Mouse (Mus musculus) telencephalon, adult 2 months (tissue): ENCODE data around the gene Zfp354c.

ENCODE experiments used
- DNase-seq: peaks from one replicate; pipeline ENCODE4 v3.0.0-alpha.2; 2011; ENCODE audit warnings: low read depth, low spot score

Zfp354c gene

GRCm38 (mm10) chr11:50827010-50827953 is at the start of gene Zfp354c:
Gene Zfp354c, minus strand, starts transcription at chr11:50827724.
- peak; percentile 78 for DNase-seq

GRCm38 (mm10) chr11:50850989-50851601 is 23.6 kb upstream of the Zfp354c start:
- DNase-seq, result no peak

- DNase-seq, result no peak
These were observed 22.7 kb upstream of the Zfp354c start, which contains the start of gene Grm6 for GRCm38 (mm10) chr11:50850177-50850735. Gene Grm6, plus strand, starts transcription at chr11:50850685.

GRCm38 (mm10) chr11:50849310-50849709 is 21.8 kb upstream of the Zfp354c start:
- no peak for DNase-seq

GRCm38 (mm10) chr11:50848520-50849137 is 21.1 kb upstream of the Zfp354c start:
- no peak for DNase-seq

- no peak for DNase-seq
These were observed 19.5 kb upstream of the Zfp354c start for GRCm38 (mm10) chr11:50847047-50847446.

GRCm38 (mm10) chr11:50845951-50846350 is 18.4 kb upstream of the Zfp354c start:
- no peak for DNase-seq

GRCm38 (mm10) chr11:50841023-50841735 is 13.7 kb upstream of the Zfp354c start, which contains the start of gene Zfp879:
Gene Zfp879, minus strand, starts transcription at chr11:50841552.
- peak; percentile 92 for DNase-seq

GRCm38 (mm10) chr11:50835727-50836126 is 8.2 kb upstream of the Zfp354c start:
- DNase-seq, result no peak

GRCm38 (mm10) chr11:50826214-50826613 is 1.3 kb downstream of the Zfp354c start:
- no peak for DNase-seq

- no peak for DNase-seq
These were observed 13.3 kb downstream of the Zfp354c start for GRCm38 (mm10) chr11:50814233-50814632.

GRCm38 (mm10) chr11:50798836-50799235 is 28.7 kb downstream of the Zfp354c start:
- no peak for DNase-seq

- DNase-seq, result no peak
These were observed 29.9 kb downstream of the Zfp354c start for GRCm38 (mm10) chr11:50797674-50798073.

GRCm38 (mm10) chr11:50771006-50771405 is 56.5 kb downstream of the Zfp354c start:
- DNase-seq, result no peak

GRCm38 (mm10) chr11:50768995-50769749 is 58.4 kb downstream of the Zfp354c start:
- peak; percentile 77 for DNase-seq

- DNase-seq, result no peak
These were observed 60.5 kb downstream of the Zfp354c start for GRCm38 (mm10) chr11:50767039-50767438.

- DNase-seq, result peak; percentile 21
These were observed 61.1 kb downstream of the Zfp354c start for GRCm38 (mm10) chr11:50766461-50766860.
